ENCODE assay signal across 27 mouse cellular contexts in genomic region chr6:34674416-34674815, GRCm38 (mm10).
DNase-seq lines count a peak whose midpoint lies in the region; ATAC-seq and TF ChIP-seq lines count a peak whose summit lies in the region.
"Had no signal": no experiment of that assay in that cellular context is flagged by ENCODE, and none has a peak within 500 bp of the region (broad histone marks: within the 10 kb centered on the region; RNA-seq: fewer than 3 reads in every experiment).

No protein-coding gene starts in this region.

- H3K4me3 ChIP-seq in heart, embryonic 16.5 days (ENCODE audit: low read length) = no peak overlapping the region
- H3K4me3 ChIP-seq in heart, embryonic 11.5 days (ENCODE audit: low read depth, low read length) = no peak overlapping the region
- H3K4me3 ChIP-seq in MEL (ENCODE audit: control insufficient read depth in 1 of 2, insufficient read depth in 1 of 2, low read depth in 2 of 2, low read length in 2 of 2) = peak overlapping the region; percentile 8 to 42; a peak in 3 of 4 replicates
- no peak overlapping the region for H3K4me3 ChIP-seq in liver, embryonic 13.5 days (replicated peaks)
- H3K4me3 ChIP-seq in megakaryocyte, embryonic 14.5 days (replicated peaks) = peak overlapping the region; percentile 85
- no peak overlapping the region for H3K4me3 ChIP-seq in left cerebral cortex, adult 2 months
- H3K4me3 ChIP-seq: embryonic facial prominence, embryonic 15.5 days; forebrain, embryonic 15.5 days; heart, embryonic 15.5 days; hindbrain, embryonic 10.5 days; limb, embryonic 15.5 days; midbrain, embryonic 15.5 days; myocyte; stomach, embryonic 15.5 days had no signal

- intact Hi-C loops in left cerebral cortex, postnatal 25 days (cut with DNase I) = no loop called here
- intact Hi-C loops in left cerebral cortex, adult 2 months (cut with DNase I) = no loop called here

- no peak for TF ChIP-seq EP300 in MEL (IDR thresholded peaks at IDR 0.05; ENCODE audit: low read depth in 1 of 2, low read length in 2 of 2)

- DNase-seq in MEL (ENCODE audit: low read depth, low spot score) = peak; percentile 27
- no peak for DNase-seq in liver, embryonic 13.5 days
- no peak for DNase-seq in left cerebral cortex, postnatal 25 days (ENCODE audit: low spot score in 2 of 2)
- DNase-seq in left cerebral cortex, adult 2 months (ENCODE audit: extremely low spot score in 1 of 2, low spot score in 2 of 2) = no peak
- no peak for DNase-seq in spleen, postnatal 36 days (ENCODE audit: low spot score in 2 of 2)
- DNase-seq: adrenal gland, postnatal 10 days; cerebellum, adult 2 months; cerebellum, postnatal 36 days; gastrocnemius, postnatal 10 days; kidney, postnatal 25 days; layer of hippocampus, postnatal 36 days; right cerebral cortex, adult 18-20 months; right cerebral cortex, postnatal 4 days; thymus, postnatal 25 days had no signal

- no peaks in the 10 kb centered on the region for H3K27me3 ChIP-seq in heart, embryonic 16.5 days (ENCODE audit: control insufficient read depth, insufficient read depth, low read length)
- H3K27me3 ChIP-seq in heart, embryonic 11.5 days (ENCODE audit: control insufficient read depth, insufficient read depth, low read length) = no peaks in the 10 kb centered on the region
- peaks cover 0 to 1% of the 10 kb centered on the region in 2 experiments; a peak in 2 of 4 replicates for H3K27me3 ChIP-seq in MEL (ENCODE audit: control insufficient read depth in 1 of 2, insufficient read depth in 2 of 2, low read length in 2 of 2)
- H3K27me3 ChIP-seq in liver, embryonic 13.5 days = no peaks in the 10 kb centered on the region
- peaks cover 13% of the 10 kb centered on the region for H3K27me3 ChIP-seq in megakaryocyte, embryonic 14.5 days (replicated peaks)
- H3K27me3 ChIP-seq: embryonic facial prominence, embryonic 15.5 days; forebrain, embryonic 15.5 days; heart, embryonic 15.5 days; limb, embryonic 15.5 days; midbrain, embryonic 15.5 days; stomach, embryonic 15.5 days had no signal

- H3K4me1 ChIP-seq in heart, embryonic 16.5 days (ENCODE audit: control insufficient read depth, insufficient read depth, low read length) = peaks cover 3% of the 10 kb centered on the region; the same call in 1 of the 2 replicates
- peaks cover 3% of the 10 kb centered on the region; the same call in 1 of the 2 replicates for H3K4me1 ChIP-seq in heart, embryonic 11.5 days (ENCODE audit: control insufficient read depth, insufficient read depth, low read length)
- 0 out of 4 replicates have a peak, but pooled peaks cover 0 to 2% of the 10 kb centered on the region in 2 experiments for H3K4me1 ChIP-seq in MEL (ENCODE audit: control insufficient read depth in 1 of 2, insufficient read depth in 2 of 2, low read length in 2 of 2)
- H3K4me1 ChIP-seq in liver, embryonic 13.5 days (replicated peaks) = peaks cover 6% of the 10 kb centered on the region; the same call in 1 of the 2 replicates
- H3K4me1 ChIP-seq in megakaryocyte, embryonic 14.5 days = peaks cover 22% of the 10 kb centered on the region
- H3K4me1 ChIP-seq: forebrain, embryonic 15.5 days; hindbrain, embryonic 10.5 days; midbrain, embryonic 15.5 days; stomach, embryonic 15.5 days had no signal

- TF ChIP-seq POLR2A in MEL (IDR thresholded peaks at IDR 0.05; ENCODE audit: control insufficient read depth in 1 of 2, insufficient read depth in 1 of 2, low read depth in 1 of 2, low read length in 2 of 2, poor library complexity in 1 of 2) = no peak

- TF ChIP-seq RAD21 in MEL (IDR thresholded peaks at IDR 0.05; ENCODE audit: low read depth, low read length) = no peak

- no peak for ATAC-seq in heart, embryonic 16.5 days (replicated peaks; ENCODE audit: extremely low read depth, insufficient read depth, low FRiP score)
- ATAC-seq in heart, embryonic 11.5 days (replicated peaks; ENCODE audit: insufficient number of reproducible peaks, low FRiP score, low TSS enrichment) = no peak
- ATAC-seq in liver, embryonic 13.5 days (ENCODE audit: low read depth) = no peak
- ATAC-seq: forebrain, embryonic 15.5 days; intestine, postnatal 0 days; midbrain, embryonic 15.5 days had no signal

- no peaks in the 10 kb centered on the region for H3K79me2 ChIP-seq in MEL (ENCODE audit: control insufficient read depth, insufficient read depth, low read length, poor library complexity)

- H3K36me3 ChIP-seq in heart, embryonic 16.5 days (ENCODE audit: control insufficient read depth, insufficient read depth) = 0 out of 2 replicates have a peak, but pooled peaks cover 2% of the 10 kb centered on the region
- no peaks in the 10 kb centered on the region for H3K36me3 ChIP-seq in heart, embryonic 11.5 days (ENCODE audit: control insufficient read depth, insufficient read depth, low read length)
- no peaks in the 10 kb centered on the region for H3K36me3 ChIP-seq in MEL (ENCODE audit: control insufficient read depth in 1 of 2, insufficient read depth in 2 of 2, low read length in 2 of 2)
- H3K36me3 ChIP-seq in liver, embryonic 13.5 days = no peaks in the 10 kb centered on the region
- no peaks in the 10 kb centered on the region for H3K36me3 ChIP-seq in megakaryocyte, embryonic 14.5 days (replicated peaks; ENCODE audit: low read length)
- H3K36me3 ChIP-seq: embryonic facial prominence, embryonic 15.5 days; forebrain, embryonic 15.5 days; G1E; heart, embryonic 15.5 days; hindbrain, embryonic 10.5 days; limb, embryonic 15.5 days; midbrain, embryonic 15.5 days; stomach, embryonic 15.5 days had no signal

- H3K4me2 ChIP-seq in heart, embryonic 16.5 days (ENCODE audit: low read depth, low read length) = peak overlapping the region; percentile 13; the same call in 1 of the 2 replicates
- no peak overlapping the region for H3K4me2 ChIP-seq in heart, embryonic 11.5 days
- H3K4me2 ChIP-seq in liver, embryonic 13.5 days = peak overlapping the region; percentile 16
- H3K4me2 ChIP-seq: embryonic facial prominence, embryonic 15.5 days; forebrain, embryonic 15.5 days; heart, embryonic 15.5 days; limb, embryonic 15.5 days; midbrain, embryonic 15.5 days; stomach, embryonic 15.5 days had no signal

- 0 out of 2 replicates have a peak, but pooled peaks cover 3% of the 10 kb centered on the region for H3K9me3 ChIP-seq in heart, embryonic 16.5 days (replicated peaks; ENCODE audit: control insufficient read depth, low read length)
- no peaks in the 10 kb centered on the region for H3K9me3 ChIP-seq in heart, embryonic 11.5 days (replicated peaks; ENCODE audit: control insufficient read depth, low read length)
- no peaks in the 10 kb centered on the region for H3K9me3 ChIP-seq in MEL (replicated peaks; ENCODE audit: insufficient read depth, low read length)
- no peaks in the 10 kb centered on the region for H3K9me3 ChIP-seq in liver, embryonic 13.5 days (replicated peaks)
- peaks cover 15% of the 10 kb centered on the region for H3K9me3 ChIP-seq in megakaryocyte, embryonic 14.5 days
- H3K9me3 ChIP-seq: embryonic facial prominence, embryonic 15.5 days; forebrain, embryonic 15.5 days; G1E; heart, embryonic 15.5 days; hindbrain, embryonic 10.5 days; limb, embryonic 15.5 days; midbrain, embryonic 15.5 days; stomach, embryonic 15.5 days had no signal

- 56% methylated on average over 7 of the region's 7 CpGs for WGBS in heart, embryonic 16.5 days
- WGBS in heart, embryonic 11.5 days (ENCODE audit: insufficient replicate concordance) = 60% methylated on average over 7 of the region's 7 CpGs
- 19% methylated on average over 7 of the region's 7 CpGs for WGBS in liver, embryonic 13.5 days (ENCODE audit: insufficient replicate concordance)

- no peak overlapping the region for H3K9ac ChIP-seq in heart, embryonic 16.5 days (ENCODE audit: low read length)
- no peak overlapping the region for H3K9ac ChIP-seq in heart, embryonic 11.5 days (ENCODE audit: low read depth, low read length)
- H3K9ac ChIP-seq in MEL (ENCODE audit: control insufficient read depth, low read depth, low read length, poor library complexity, severe bottlenecking) = no peak overlapping the region
- no peak overlapping the region for H3K9ac ChIP-seq in liver, embryonic 13.5 days
- H3K9ac ChIP-seq: embryonic facial prominence, embryonic 15.5 days; forebrain, embryonic 15.5 days; heart, embryonic 15.5 days; limb, embryonic 15.5 days; midbrain, embryonic 15.5 days; stomach, embryonic 15.5 days had no signal

- H3K27ac ChIP-seq in heart, embryonic 16.5 days (ENCODE audit: low read length) = no peak overlapping the region
- no peak overlapping the region for H3K27ac ChIP-seq in heart, embryonic 11.5 days (ENCODE audit: low read depth, low read length)
- no peak overlapping the region for H3K27ac ChIP-seq in MEL (ENCODE audit: control insufficient read depth, low read depth, low read length)
- no peak overlapping the region for H3K27ac ChIP-seq in liver, embryonic 13.5 days
- H3K27ac ChIP-seq in left cerebral cortex, adult 2 months = no peak overlapping the region
- H3K27ac ChIP-seq: embryonic facial prominence, embryonic 15.5 days; forebrain, embryonic 15.5 days; heart, embryonic 15.5 days; hindbrain, embryonic 10.5 days; limb, embryonic 15.5 days; midbrain, embryonic 15.5 days; stomach, embryonic 15.5 days had no signal

- no peak for TF ChIP-seq CTCF in MEL (IDR thresholded peaks at IDR 0.05 in 2 of 3, conservative IDR thresholded peaks at IDR 0.05 in 1 of 3; ENCODE audit: control insufficient read depth in 1 of 3, insufficient read depth in 1 of 3, low read depth in 2 of 3, low read length in 3 of 3, poor library complexity in 1 of 3, severe bottlenecking in 1 of 3)
- TF ChIP-seq CTCF in left cerebral cortex, adult 2 months (IDR thresholded peaks at IDR 0.05) = no peak

TF ChIP-seq in MEL, 35 proteins besides CTCF, POLR2A, EP300 and RAD21:
- no peak for TF ChIP-seq ZNF384 (IDR thresholded peaks at IDR 0.05; ENCODE audit: low read depth, low read length)
- TF ChIP-seq TAL1 (IDR thresholded peaks at IDR 0.05; ENCODE audit: low read length) = peak; percentile 13; the same call in 1 of the 2 replicates
- TF ChIP-seq TCF12 (IDR thresholded peaks at IDR 0.05; ENCODE audit: low read depth, low read length) = no peak

Comparison
In these comparisons a context has a peak if more than half of its experiments do, and no peak if none do; other contexts are left out.
1. H3K4me3 ChIP-seq: peak in MEL (2 of 2) and megakaryocyte, embryonic 14.5 days (single experiment); none in heart, embryonic 16.5 days (single experiment), heart, embryonic 11.5 days (single experiment), liver, embryonic 13.5 days (single experiment) and left cerebral cortex, adult 2 months (single experiment).